Mouse (Mus musculus) neural tube, embryonic 11.5 days (tissue): ENCODE measurements around the gene Ifna11. TPM values are rescaled to one million over a fixed set of nuclear protein-coding genes. Genes with fewer than 3 reads are reported as not detected.
"Not testable (repeated sequence)": the region's sequence is repeated elsewhere in the genome, so short reads cannot be mapped to it uniquely, and the experiment has no call there.

Experiments used
- ATAC-seq: fragments of 200-750 bp; cut with Nextera tagmentation; 2 replicates; pipeline ENCODE4 v1.8.0; 2017; ENCODE audit warnings: moderate number of reproducible peaks, mild to moderate bottlenecking, moderate TSS enrichment, moderate library complexity; ENCODE audit not compliant: insufficient read depth, low FRiP score, low TSS enrichment
- DNase-seq: peaks from one replicate; pipeline ENCODE4 v3.0.0-alpha.2; 2015; ENCODE audit warnings: low spot score
- H3K27ac ChIP-seq: fragments of 300-500 bp; sonication (generic); 2 replicates; pipeline ENCODE4 v1.5.1; 2014; ENCODE audit warnings: low read depth, mild to moderate bottlenecking, low read length
- H3K27me3 ChIP-seq: fragments of 300-500 bp; sonication (generic); 2 replicates; pipeline ENCODE4 v1.6.1; 2014; ENCODE audit warnings: mild to moderate bottlenecking, low read length, mixed read lengths; ENCODE audit not compliant: control insufficient read depth, insufficient read depth
- H3K36me3 ChIP-seq: fragments of 300-500 bp; sonication (generic); 2 replicates; pipeline ENCODE4 v1.6.1; 2014; ENCODE audit warnings: mild to moderate bottlenecking, low read length, moderate library complexity, mixed read lengths; ENCODE audit not compliant: control insufficient read depth, insufficient read depth
- H3K4me1 ChIP-seq: fragments of 300-500 bp; sonication (generic); 2 replicates; pipeline ENCODE4 v1.6.1; 2014; ENCODE audit warnings: low read length, mixed read lengths; ENCODE audit not compliant: control insufficient read depth, insufficient read depth
- H3K4me2 ChIP-seq: fragments of 300-500 bp; sonication (generic); 2 replicates; pipeline ENCODE4 v1.6.1; 2014; ENCODE audit warnings: low read depth, mild to moderate bottlenecking, moderate library complexity
- H3K4me3 ChIP-seq: fragments of 300-500 bp; sonication (generic); 2 replicates; pipeline ENCODE4 v1.5.1; 2014; ENCODE audit warnings: low read depth, low read length
- H3K9ac ChIP-seq: fragments of 300-500 bp; sonication (generic); 2 replicates; pipeline ENCODE4 v1.6.1; 2014; ENCODE audit warnings: mild to moderate bottlenecking, low read length
- H3K9me3 ChIP-seq: fragments of 300-500 bp; sonication (generic); 2 replicates; pipeline ENCODE4 v1.6.1; 2016; ENCODE audit warnings: low read length; ENCODE audit not compliant: control insufficient read depth
- WGBS: fragments of 180-500 bp; shearing (Covaris S2); extraction: QIAGEN DNeasy Blood & Tissue Kit; methylation state at CpG from one replicate; pipeline ENCODE4 v1.1.7; 2014; 5-methylcytosine and 5-hydroxymethylcytosine counted together
- polyA plus RNA-seq: library from polyadenylated mRNA; unstranded; fragments of >200 nt; fragmentation: Nextera tagmentation; extraction: Ambion mirVana; gene quantifications from 2 replicates; pipeline ENCODE4 v1.2.1, GENCODE M21; 2014

The Ifna11 gene
- polyA plus RNA-seq, 1 experiment from 2014 or later, result not detected

DNA sequence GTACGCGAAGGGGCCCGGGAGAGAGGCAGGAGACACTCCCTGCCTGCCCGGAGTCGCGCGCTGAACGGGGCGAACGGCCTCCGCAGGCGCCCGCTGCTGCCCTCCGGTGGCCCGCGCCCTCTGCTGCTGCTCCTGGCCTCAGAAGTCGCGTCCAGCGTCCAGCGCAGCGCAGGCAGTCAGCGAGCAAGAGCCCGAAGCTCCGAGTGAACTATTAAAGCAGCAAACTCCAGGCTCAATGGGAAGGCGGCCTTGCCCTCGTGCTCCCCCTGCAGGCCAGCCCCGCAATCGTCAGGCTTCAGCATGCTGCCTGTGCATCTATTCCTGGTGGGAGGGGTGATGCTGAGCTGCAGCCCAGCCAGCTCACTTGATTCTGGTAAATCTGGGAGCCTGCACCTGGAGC is 28.5 kb upstream of the Ifna11 start, which contains the start of gene Gm13278:
Gene Gm13278 (plus strand): TSS at position 301 of the 400 bp plus-strand sequence.
- not testable (repeated sequence) for H3K4me1 ChIP-seq, DNase-seq, H3K36me3 ChIP-seq, H3K27me3 ChIP-seq, H3K4me2 ChIP-seq, ATAC-seq, H3K27ac ChIP-seq, H3K4me3 ChIP-seq, H3K9me3 ChIP-seq, H3K9ac ChIP-seq
- no CpG with 5 or more reads among the region's 28 CpGs for WGBS

DNA sequence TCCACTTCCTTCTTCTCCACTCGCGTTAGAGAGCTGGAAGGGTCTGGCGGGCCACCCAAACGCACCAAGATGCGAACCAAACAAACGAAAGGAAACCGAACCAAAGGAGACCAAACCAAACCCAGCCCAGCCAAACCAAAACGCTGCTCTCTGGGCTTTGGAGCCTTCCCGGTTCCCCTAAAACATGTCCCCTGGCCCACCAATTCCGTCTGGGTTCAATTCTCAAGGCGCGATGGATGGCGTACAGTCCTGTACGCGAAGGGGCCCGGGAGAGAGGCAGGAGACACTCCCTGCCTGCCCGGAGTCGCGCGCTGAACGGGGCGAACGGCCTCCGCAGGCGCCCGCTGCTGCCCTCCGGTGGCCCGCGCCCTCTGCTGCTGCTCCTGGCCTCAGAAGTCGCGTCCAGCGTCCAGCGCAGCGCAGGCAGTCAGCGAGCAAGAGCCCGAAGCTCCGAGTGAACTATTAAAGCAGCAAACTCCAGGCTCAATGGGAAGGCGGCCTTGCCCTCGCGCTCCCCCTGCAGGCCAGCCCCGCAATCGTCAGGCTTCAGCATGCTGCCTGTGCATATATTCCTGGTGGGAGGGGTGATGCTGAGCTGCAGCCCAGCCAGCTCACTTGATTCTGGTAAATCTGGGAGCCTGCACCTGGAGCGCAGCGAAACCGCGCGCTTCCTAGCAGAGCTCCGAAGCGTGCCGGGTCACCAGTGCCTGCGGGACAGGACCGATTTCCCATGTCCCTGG is 25.7 kb upstream of the Ifna11 start, which contains the start of gene Gm13275:
Gene Gm13275 (plus strand): TSS at position 552 of the 740 bp plus-strand sequence.
- H3K4me1 ChIP-seq, H3K9ac ChIP-seq, H3K27ac ChIP-seq, H3K27me3 ChIP-seq, H3K36me3 ChIP-seq, H3K4me2 ChIP-seq, H3K4me3 ChIP-seq, H3K9me3 ChIP-seq, ATAC-seq, DNase-seq: not testable (repeated sequence)
- WGBS, result 0% methylated on average over 5 of the region's 52 CpGs

DNA sequence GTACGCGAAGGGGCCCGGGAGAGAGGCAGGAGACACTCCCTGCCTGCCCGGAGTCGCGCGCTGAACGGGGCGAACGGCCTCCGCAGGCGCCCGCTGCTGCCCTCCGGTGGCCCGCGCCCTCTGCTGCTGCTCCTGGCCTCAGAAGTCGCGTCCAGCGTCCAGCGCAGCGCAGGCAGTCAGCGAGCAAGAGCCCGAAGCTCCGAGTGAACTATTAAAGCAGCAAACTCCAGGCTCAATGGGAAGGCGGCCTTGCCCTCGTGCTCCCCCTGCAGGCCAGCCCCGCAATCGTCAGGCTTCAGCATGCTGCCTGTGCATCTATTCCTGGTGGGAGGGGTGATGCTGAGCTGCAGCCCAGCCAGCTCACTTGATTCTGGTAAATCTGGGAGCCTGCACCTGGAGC is 22.7 kb upstream of the Ifna11 start, which contains the start of gene Gm13279:
Gene Gm13279 (plus strand): TSS at position 301 of the 400 bp plus-strand sequence.
- ATAC-seq, H3K4me3 ChIP-seq, H3K27ac ChIP-seq, H3K4me1 ChIP-seq, DNase-seq, H3K27me3 ChIP-seq, H3K4me2 ChIP-seq, H3K9me3 ChIP-seq, H3K9ac ChIP-seq, H3K36me3 ChIP-seq: not testable (repeated sequence)
- no CpG with 5 or more reads among the region's 28 CpGs for WGBS

DNA sequence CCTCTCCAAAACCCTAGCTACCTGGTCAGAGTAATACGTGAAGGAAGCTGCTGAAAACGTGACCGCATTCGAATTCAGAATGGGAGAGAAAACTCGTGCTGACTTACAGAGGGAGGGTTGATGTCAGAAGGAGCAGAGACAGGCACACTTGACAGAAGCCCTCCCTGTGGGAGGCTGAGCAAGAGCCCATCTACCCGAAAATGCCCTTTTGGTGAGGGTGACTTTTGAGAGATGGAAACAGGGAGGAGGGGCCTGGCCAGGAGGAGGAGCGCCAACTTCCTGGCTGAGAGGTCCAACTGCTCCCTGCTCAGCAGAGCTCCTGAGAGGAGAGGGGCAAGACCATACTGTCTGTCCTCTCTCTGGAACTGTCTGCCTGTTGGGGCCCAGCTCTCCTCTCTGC is 20.4 kb upstream of the Ifna11 start, which contains the start of gene Gm13285:
Gene Gm13285 (plus strand): TSS at position 301 of the 400 bp plus-strand sequence.
- H3K36me3 ChIP-seq, H3K9ac ChIP-seq, H3K4me2 ChIP-seq, ATAC-seq, H3K27ac ChIP-seq, DNase-seq, H3K4me3 ChIP-seq, H3K9me3 ChIP-seq, H3K27me3 ChIP-seq, H3K4me1 ChIP-seq: not testable (repeated sequence)
- 10% methylated on average over 2 of the region's 7 CpGs for WGBS

DNA sequence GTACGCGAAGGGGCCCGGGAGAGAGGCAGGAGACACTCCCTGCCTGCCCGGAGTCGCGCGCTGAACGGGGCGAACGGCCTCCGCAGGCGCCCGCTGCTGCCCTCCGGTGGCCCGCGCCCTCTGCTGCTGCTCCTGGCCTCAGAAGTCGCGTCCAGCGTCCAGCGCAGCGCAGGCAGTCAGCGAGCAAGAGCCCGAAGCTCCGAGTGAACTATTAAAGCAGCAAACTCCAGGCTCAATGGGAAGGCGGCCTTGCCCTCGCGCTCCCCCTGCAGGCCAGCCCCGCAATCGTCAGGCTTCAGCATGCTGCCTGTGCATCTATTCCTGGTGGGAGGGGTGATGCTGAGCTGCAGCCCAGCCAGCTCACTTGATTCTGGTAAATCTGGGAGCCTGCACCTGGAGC is 16.8 kb upstream of the Ifna11 start, which contains the start of gene Gm13287:
Gene Gm13287 (plus strand): TSS at position 301 of the 400 bp plus-strand sequence.
- not testable (repeated sequence) for H3K9me3 ChIP-seq, H3K36me3 ChIP-seq, H3K27ac ChIP-seq, H3K27me3 ChIP-seq, H3K9ac ChIP-seq, H3K4me1 ChIP-seq, DNase-seq, ATAC-seq, H3K4me2 ChIP-seq, H3K4me3 ChIP-seq
- WGBS, result no CpG with 5 or more reads among the region's 29 CpGs

DNA sequence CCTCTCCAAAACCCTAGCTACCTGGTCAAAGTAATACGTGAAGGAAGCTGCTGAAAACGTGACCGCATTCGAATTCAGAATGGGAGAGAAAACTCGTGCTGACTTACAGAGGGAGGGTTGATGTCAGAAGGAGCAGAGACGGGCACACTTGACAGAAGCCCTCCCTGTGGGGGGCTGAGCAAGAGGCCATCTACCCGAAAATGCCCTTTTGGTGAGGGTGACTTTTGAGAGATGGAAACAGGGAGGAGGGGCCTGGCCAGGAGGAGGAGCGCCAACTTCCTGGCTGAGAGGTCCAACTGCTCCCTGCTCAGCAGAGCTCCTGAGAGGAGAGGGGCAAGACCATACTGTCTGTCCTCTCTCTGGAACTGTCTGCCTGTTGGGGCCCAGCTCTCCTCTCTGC is 14.5 kb upstream of the Ifna11 start, which contains the start of gene Gm13288:
Gene Gm13288 (plus strand): TSS at position 301 of the 400 bp plus-strand sequence.
- H3K4me2 ChIP-seq, H3K36me3 ChIP-seq, H3K4me3 ChIP-seq: not testable (repeated sequence)

DNA sequence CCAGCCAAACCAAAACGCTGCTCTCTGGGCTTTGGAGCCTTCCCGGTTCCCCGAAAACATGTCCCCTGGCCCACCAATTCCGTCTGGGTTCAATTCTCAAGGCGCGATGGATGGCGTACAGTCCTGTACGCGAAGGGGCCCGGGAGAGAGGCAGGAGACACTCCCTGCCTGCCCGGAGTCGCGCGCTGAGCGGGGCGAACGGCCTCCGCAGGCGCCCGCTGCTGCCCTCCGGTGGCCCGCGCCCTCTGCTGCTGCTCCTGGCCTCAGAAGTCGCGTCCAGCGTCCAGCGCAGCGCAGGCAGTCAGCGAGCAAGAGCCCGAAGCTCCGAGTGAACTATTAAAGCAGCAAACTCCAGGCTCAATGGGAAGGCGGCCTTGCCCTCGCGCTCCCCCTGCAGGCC is 14.0 kb upstream of the Ifna11 start:
- H3K4me2 ChIP-seq, H3K27ac ChIP-seq, H3K4me3 ChIP-seq, H3K27me3 ChIP-seq, H3K9ac ChIP-seq, DNase-seq, H3K9me3 ChIP-seq, H3K36me3 ChIP-seq, H3K4me1 ChIP-seq, ATAC-seq: not testable (repeated sequence)
- no CpG with 5 or more reads among the region's 34 CpGs for WGBS

More for the DNA sequence above, 14.5 kb upstream of the Ifna11 start, which contains the start of gene Gm13288:
- not testable (repeated sequence) for H3K4me1 ChIP-seq, H3K27me3 ChIP-seq, H3K27ac ChIP-seq, H3K9me3 ChIP-seq, H3K9ac ChIP-seq, DNase-seq, ATAC-seq
- no CpG with 5 or more reads among the region's 8 CpGs for WGBS

DNA sequence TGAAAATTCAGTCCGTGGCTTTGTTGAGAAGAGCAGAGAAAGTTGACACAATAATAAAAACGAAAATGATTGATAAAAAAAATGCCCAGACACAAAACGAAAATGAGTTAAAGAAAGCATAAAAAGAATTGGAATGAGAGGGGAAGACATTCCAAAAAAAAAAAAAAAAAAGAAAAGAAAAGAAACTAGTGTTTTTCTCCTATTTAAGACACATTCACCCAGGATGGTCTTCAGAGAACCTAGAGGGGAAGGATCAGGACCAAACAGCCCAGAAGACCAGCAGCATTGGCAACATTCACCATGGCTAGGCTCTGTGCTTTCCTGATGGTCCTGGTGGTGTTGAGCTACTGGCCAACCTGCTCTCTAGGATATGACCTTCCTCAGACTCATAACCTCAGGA is 3.8 kb upstream of the Ifna11 start, which contains the start of gene Ifna7:
Gene Ifna7 (plus strand): TSS at position 301 of the 400 bp plus-strand sequence.
- WGBS, result 71% methylated on average over 3 of the region's 3 CpGs
- H3K4me1 ChIP-seq, result no peaks in the 10 kb centered on the region
- no peaks in the 10 kb centered on the region for H3K36me3 ChIP-seq
- H3K4me3 ChIP-seq, result no peak within 1 kb of the TSS
- H3K9me3 ChIP-seq, result no peaks in the 10 kb centered on the region
- DNase-seq (no peak), ATAC-seq (no peak)
- no peak within 1 kb of the TSS for H3K4me2 ChIP-seq
- H3K27ac ChIP-seq, result no peak within 1 kb of the TSS
- no peaks in the 10 kb centered on the region for H3K27me3 ChIP-seq
- H3K9ac ChIP-seq, result no peak within 1 kb of the TSS

DNA sequence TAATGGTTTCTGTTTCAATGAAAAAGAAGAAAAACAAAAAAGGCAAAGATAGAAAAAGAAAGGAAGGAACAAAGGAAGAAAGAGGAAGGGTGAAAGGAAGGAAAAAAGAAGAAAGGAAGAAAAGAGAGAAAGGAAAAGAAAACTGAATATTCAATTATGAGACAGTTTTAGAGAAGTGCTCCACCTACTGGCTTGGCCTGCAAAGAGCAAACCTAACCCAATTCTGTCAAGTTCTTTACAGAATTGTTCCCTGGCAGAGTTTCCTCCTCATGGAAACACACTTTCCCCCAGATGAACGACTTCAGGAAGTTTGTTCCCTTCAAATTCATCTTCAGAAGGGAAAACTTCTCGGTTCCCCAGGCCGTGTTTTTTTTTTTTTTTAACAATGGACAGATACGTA is 3.2 kb downstream of the Ifna11 start:
- no peak overlapping the region for H3K4me3 ChIP-seq
- no peak overlapping the region for H3K4me2 ChIP-seq
- no peaks in the 10 kb centered on the region for H3K36me3 ChIP-seq
- no peak overlapping the region for H3K27ac ChIP-seq
- no peaks in the 10 kb centered on the region for H3K4me1 ChIP-seq
- H3K9me3 ChIP-seq, result no peaks in the 10 kb centered on the region
- no peaks in the 10 kb centered on the region for H3K27me3 ChIP-seq
- no peak for DNase-seq
- no peak overlapping the region for H3K9ac ChIP-seq
- 30% methylated on average over 4 of the region's 4 CpGs for whole genome bisulfite sequencing
- ATAC-seq, result no peak
